Mouse (Mus musculus) limb, embryonic 14.5 days (tissue): ENCODE measurements around the gene Tmem150b. TPM values are rescaled to one million over a fixed set of nuclear protein-coding genes. Genes with fewer than 3 reads are reported as not detected.

Source experiments
- ATAC-seq: fragments of 200-750 bp; cut with Nextera tagmentation; 2 replicates; pipeline ENCODE4 v1.8.0; 2017; ENCODE audit warnings: low read depth, moderate number of reproducible peaks, moderate TSS enrichment; ENCODE audit not compliant: low FRiP score
- DNase-seq: peaks from one replicate; pipeline ENCODE4 v3.0.0-alpha.2; 2015; ENCODE audit warnings: low spot score
- H3K27ac ChIP-seq: fragments of 300-500 bp; sonication (generic); replicated peaks from 2 replicates; pipeline ENCODE4 v1.5.1; 2014; ENCODE audit warnings: low read depth, mild to moderate bottlenecking, low read length, moderate library complexity, mixed read lengths
- H3K27me3 ChIP-seq: fragments of 300-500 bp; sonication (generic); 2 replicates; pipeline ENCODE4 v1.6.1; 2014; ENCODE audit warnings: low read length, mixed read lengths; ENCODE audit not compliant: control insufficient read depth, insufficient read depth
- H3K36me3 ChIP-seq: fragments of 300-500 bp; sonication (generic); 2 replicates; pipeline ENCODE4 v1.6.1; 2014; ENCODE audit warnings: mild to moderate bottlenecking, low read length, moderate library complexity, mixed read lengths; ENCODE audit not compliant: control insufficient read depth, insufficient read depth
- H3K4me1 ChIP-seq: fragments of 300-500 bp; sonication (generic); 2 replicates; pipeline ENCODE4 v1.6.1; 2014; ENCODE audit warnings: antibody characterized with exemption, low read length, mixed read lengths; ENCODE audit not compliant: control insufficient read depth, insufficient read depth
- H3K4me2 ChIP-seq: fragments of 300-500 bp; sonication (generic); replicated peaks from 2 replicates; pipeline ENCODE4 v1.6.1; 2014; ENCODE audit warnings: low read depth, mild to moderate bottlenecking, low read length, moderate library complexity; ENCODE audit not compliant: severe bottlenecking
- H3K4me3 ChIP-seq: fragments of 300-500 bp; sonication (generic); replicated peaks from 2 replicates; pipeline ENCODE4 v1.5.1; 2014; ENCODE audit warnings: low read length
- H3K9ac ChIP-seq: fragments of 300-500 bp; sonication (generic); 2 replicates; pipeline ENCODE4 v1.6.1; 2014; ENCODE audit warnings: mild to moderate bottlenecking, low read depth, low read length, moderate library complexity; ENCODE audit not compliant: severe bottlenecking
- H3K9me3 ChIP-seq: fragments of 300-500 bp; sonication (generic); 2 replicates; pipeline ENCODE4 v1.6.1; 2016; ENCODE audit warnings: low read length; ENCODE audit not compliant: control insufficient read depth
- POLR2A ChIP-seq: fragments of 200-500 bp; IDR thresholded peaks from 2 replicates; pipeline ENCODE4 v1.8.0; 2012; ENCODE audit warnings: inconsistent platforms, mild to moderate bottlenecking, moderate library complexity, borderline replicate concordance; ENCODE audit not compliant: insufficient read depth, insufficient read length; ENCODE audit errors: extremely low read depth
- WGBS: fragments of 180-500 bp; shearing (Covaris S2); extraction: QIAGEN DNeasy Blood & Tissue Kit; methylation state at CpG from one replicate; pipeline ENCODE4 v1.1.7; 2014; 5-methylcytosine and 5-hydroxymethylcytosine counted together
- polyA plus RNA-seq, 2 experiments: library from polyadenylated mRNA; depleted of rRNA in 1 of 2; stranded (reverse) in 1 of 2; unstranded in 1 of 2; fragments of >200 nt; fragmentation: Nextera tagmentation in 1 of 2; extraction: Ambion mirVana in 1 of 2; gene quantifications; 2 replicates each; pipeline versions ENCODE4 v1.2.1 to v1.2.3; 2012 to 2014

The Tmem150b gene
- polyA plus RNA-seq, 2 experiments = 0.17 to 0.24 TPM

GRCm38 (mm10) chr7:4744886-4745285 is 19.8 kb upstream of the Tmem150b start:
- no peaks in the 10 kb centered on the region for H3K27me3 ChIP-seq
- ATAC-seq = no peak
- TF ChIP-seq POLR2A = no peak
- H3K9me3 ChIP-seq = no peaks in the 10 kb centered on the region
- no peak overlapping the region for H3K27ac ChIP-seq
- DNase-seq = no peak
- H3K4me1 ChIP-seq = peaks cover 7% of the 10 kb centered on the region
- no peak overlapping the region for H3K9ac ChIP-seq
- H3K4me2 ChIP-seq = no peak overlapping the region
- H3K4me3 ChIP-seq = no peak overlapping the region
- peaks cover 52% of the 10 kb centered on the region for H3K36me3 ChIP-seq
- WGBS = over 99% methylated on average over 6 of the region's 6 CpGs

GRCm38 (mm10) chr7:4743354-4743753 is 18.3 kb upstream of the Tmem150b start:
- no peak for DNase-seq
- Histone ChIP-seq H3K27me3 (no peaks in the 10 kb centered on the region), H3K9me3 (no peaks in the 10 kb centered on the region), H3K4me2 (no peak overlapping the region), H3K4me3 (no peak overlapping the region), H3K36me3 (peaks cover 52% of the 10 kb centered on the region), H3K27ac (no peak overlapping the region), H3K9ac (no peak overlapping the region), H3K4me1 (peaks cover 12% of the 10 kb centered on the region)
- WGBS = 77% methylated on average over 2 of the region's 2 CpGs
- no peak for TF ChIP-seq POLR2A
- ATAC-seq = no peak

- no peak overlapping the region for H3K27ac ChIP-seq
- TF ChIP-seq POLR2A = no peak
- H3K9ac ChIP-seq = 0 out of 2 replicates have a peak overlapping the region, but pooled peaks have one; percentile 31
- peaks cover 47% of the 10 kb centered on the region for H3K36me3 ChIP-seq
- DNase-seq = no peak
- no peaks in the 10 kb centered on the region for H3K9me3 ChIP-seq
- no peak overlapping the region for H3K4me3 ChIP-seq
- WGBS = 88% methylated on average over 6 of the region's 6 CpGs
- H3K4me2 ChIP-seq = no peak overlapping the region
- no peak for ATAC-seq
- peaks cover 12% of the 10 kb centered on the region for H3K4me1 ChIP-seq
- no peaks in the 10 kb centered on the region for H3K27me3 ChIP-seq
Observed at GRCm38 (mm10) chr7:4742482-4742819, 17.4 kb upstream of the Tmem150b start.

- Histone ChIP-seq H3K27ac (no peak overlapping the region), H3K36me3 (peaks cover 42% of the 10 kb centered on the region), H3K27me3 (no peaks in the 10 kb centered on the region), H3K9ac (0 out of 2 replicates have a peak overlapping the region, but pooled peaks have one; percentile 31), H3K4me1 (peaks cover 12% of the 10 kb centered on the region), H3K4me3 (peak overlapping the region; percentile 78; the same call in 1 of the 2 replicates), H3K4me2 (peak overlapping the region; percentile 80), H3K9me3 (no peaks in the 10 kb centered on the region)
- DNase-seq (no peak), ATAC-seq (no peak)
- no peak for TF ChIP-seq POLR2A
- WGBS = 86% methylated on average over 21 of the region's 21 CpGs
Observed at GRCm38 (mm10) chr7:4741672-4742481, 16.8 kb upstream of the Tmem150b start.

- 15% methylated on average over 4 of the region's 4 CpGs for WGBS
- TF ChIP-seq POLR2A = no peak
- peak overlapping the region; percentile 78 for H3K4me3 ChIP-seq
Observed at GRCm38 (mm10) chr7:4741151-4741550, 16.1 kb upstream of the Tmem150b start.

More at GRCm38 (mm10) chr7:4741151-4741550, 16.1 kb upstream of the Tmem150b start:
- peak overlapping the region; percentile 77; the same call in 1 of the 2 replicates for H3K27ac ChIP-seq
- peak overlapping the region; percentile 81 for H3K9ac ChIP-seq
- DNase-seq (no peak), ATAC-seq (no peak)
- H3K9me3 ChIP-seq = no peaks in the 10 kb centered on the region
- H3K4me1 ChIP-seq = peaks cover 12% of the 10 kb centered on the region
- H3K36me3 ChIP-seq = peaks cover 36% of the 10 kb centered on the region
- no peaks in the 10 kb centered on the region for H3K27me3 ChIP-seq
- H3K4me2 ChIP-seq = peak overlapping the region; percentile 80
